In genomic region chr12:4322227-4322626, GRCm38 (mm10) we compare ENCODE assay signal across 19 mouse cellular contexts.
"Had no signal": no experiment of that assay in that cellular context is flagged by ENCODE, and none has a peak within 500 bp of the region (broad histone marks: within the 10 kb centered on the region; RNA-seq: fewer than 3 reads in every experiment).

No protein-coding gene starts in this region.

- H3K4me2 ChIP-seq: liver, embryonic 13.5 days; lung, embryonic 15.5 days; midbrain, embryonic 15.5 days; neural tube, embryonic 12.5 days; neural tube, embryonic 15.5 days had no signal

- H3K36me3 ChIP-seq: liver, embryonic 13.5 days; lung, embryonic 15.5 days had no signal

- ATAC-seq: midbrain, embryonic 15.5 days had no signal

- H3K4me3 ChIP-seq: layer of hippocampus, adult 2 months; left cerebral cortex, adult 2 months; liver, embryonic 13.5 days; lung, embryonic 15.5 days; megakaryocyte, embryonic 14.5 days; midbrain, embryonic 10.5 days; midbrain, embryonic 15.5 days; neural tube, embryonic 12.5 days; neural tube, embryonic 15.5 days had no signal

- H3K27me3 ChIP-seq: liver, embryonic 13.5 days; lung, embryonic 15.5 days; megakaryocyte, embryonic 14.5 days; midbrain, embryonic 15.5 days; neural tube, embryonic 12.5 days; neural tube, embryonic 15.5 days had no signal

- H3K9me3 ChIP-seq: liver, embryonic 13.5 days; lung, embryonic 15.5 days; megakaryocyte, embryonic 14.5 days; midbrain, embryonic 10.5 days; midbrain, embryonic 15.5 days; neural tube, embryonic 12.5 days; neural tube, embryonic 15.5 days had no signal

- DNase-seq: kidney, adult 2 months; kidney, postnatal 25 days; layer of hippocampus, adult 9-11 months; liver, embryonic 13.5 days; lung, postnatal 10 days; lung, postnatal 36 days; right cerebral cortex, adult 18-20 months; right cerebral cortex, postnatal 25 days; thymus, adult 18-20 months; thymus, postnatal 36 days had no signal

- H3K4me1 ChIP-seq: liver, embryonic 13.5 days; lung, embryonic 15.5 days; megakaryocyte, embryonic 14.5 days; midbrain, embryonic 10.5 days; midbrain, embryonic 15.5 days; neural tube, embryonic 12.5 days; neural tube, embryonic 15.5 days had no signal

- H3K27ac ChIP-seq: kidney, postnatal 0 days; layer of hippocampus, adult 2 months; left cerebral cortex, adult 2 months; liver, embryonic 13.5 days; lung, embryonic 15.5 days; midbrain, embryonic 10.5 days; midbrain, embryonic 15.5 days; neural tube, embryonic 12.5 days; neural tube, embryonic 15.5 days had no signal

- H3K9ac ChIP-seq: liver, embryonic 13.5 days; lung, embryonic 15.5 days; midbrain, embryonic 15.5 days; neural tube, embryonic 12.5 days; neural tube, embryonic 15.5 days had no signal
